Mouse (Mus musculus): ENCODE measurements around the gene Dcx.

- TF ChIP-seq CTCF (IDR thresholded peaks at IDR 0.05; ENCODE audit: insufficient read depth, low read length) (no peak), POLR2A (IDR thresholded peaks at IDR 0.05; ENCODE audit: borderline replicate concordance, extremely low read depth, low read depth, low read length) (no peak)
Observed at GRCm38 (mm10) chrX:143849969-143850368, 83.1 kb downstream of the Dcx start.

All from lung, adult 2 months (tissue).